Mouse (Mus musculus): Measurements from ENCODE around the gene Pnkd.
"Not testable (repeated sequence)": the region's sequence is repeated elsewhere in the genome, so short reads cannot be mapped to it uniquely, and the experiment has no call there.

Pnkd gene

GRCm38 (mm10) chr1:74278988-74279387 lies 5.7 kb upstream of the Pnkd start:
- DNase-seq (ENCODE audit: low spot score), result no peak

GRCm38 (mm10) chr1:74280591-74281325 lies 4.0 kb upstream of the Pnkd start:
- DNase-seq (ENCODE audit: low spot score), result no peak

- DNase-seq (ENCODE audit: low spot score), result no peak
Measured at GRCm38 (mm10) chr1:74281372-74281771, 3.4 kb upstream of the Pnkd start.

GRCm38 (mm10) chr1:74281886-74282285 lies 2.8 kb upstream of the Pnkd start:
- no peak for DNase-seq (ENCODE audit: low spot score)

DNA sequence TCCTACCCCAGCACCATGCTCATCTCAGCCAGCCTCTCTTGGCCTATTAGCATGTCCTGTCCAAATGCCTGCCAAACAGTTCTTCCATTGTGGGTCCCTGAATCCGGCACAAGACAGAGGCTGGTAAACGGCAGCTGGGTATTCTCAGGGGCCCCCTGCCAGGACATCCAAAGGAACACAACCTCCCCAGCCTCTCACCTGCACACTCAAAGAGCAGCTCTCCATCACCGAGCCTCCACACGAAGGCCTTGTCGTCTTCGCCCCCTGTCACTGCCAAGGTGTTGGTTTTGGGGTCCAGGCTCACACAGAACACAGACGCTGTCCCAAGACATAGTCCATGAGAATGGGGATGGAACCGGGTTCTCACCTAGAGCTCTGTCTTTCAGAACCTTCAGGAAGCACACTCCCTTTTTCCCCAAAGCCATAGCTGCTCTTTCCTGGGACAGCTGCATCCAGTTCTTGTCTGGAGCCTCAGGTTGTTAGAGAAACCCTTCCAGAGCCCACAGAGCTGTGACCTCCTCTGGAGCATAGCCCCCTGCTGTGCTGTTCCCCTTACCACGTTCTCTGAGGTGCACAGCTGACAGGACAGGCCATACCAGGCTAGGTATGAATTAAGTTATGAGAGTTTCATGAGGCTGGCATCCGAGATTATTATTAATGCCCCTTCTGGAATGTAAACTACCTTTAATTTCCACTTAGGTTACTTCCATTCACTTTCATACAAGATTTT lies 1.7 kb upstream of the Pnkd start:
- DNase-seq (ENCODE audit: low spot score), result no peak

GRCm38 (mm10) chr1:74283686-74284463 lies 855 bp upstream of the Pnkd start:
- DNase-seq (ENCODE audit: low spot score), result peak; percentile 79

GRCm38 (mm10) chr1:74285212-74286010 lies 681 bp downstream of the Pnkd start:
- no peak for DNase-seq (ENCODE audit: low spot score)

- DNase-seq (ENCODE audit: low spot score), result not testable (repeated sequence)
Measured at GRCm38 (mm10) chr1:74286869-74287607, 2.3 kb downstream of the Pnkd start.

GRCm38 (mm10) chr1:74288327-74288726 lies 3.6 kb downstream of the Pnkd start:
- DNase-seq (ENCODE audit: low spot score), result no peak

GRCm38 (mm10) chr1:74289248-74289647 lies 4.5 kb downstream of the Pnkd start:
- DNase-seq (ENCODE audit: low spot score), result no peak

GRCm38 (mm10) chr1:74289740-74290139 lies 5.0 kb downstream of the Pnkd start:
- no peak for DNase-seq (ENCODE audit: low spot score)

DNA sequence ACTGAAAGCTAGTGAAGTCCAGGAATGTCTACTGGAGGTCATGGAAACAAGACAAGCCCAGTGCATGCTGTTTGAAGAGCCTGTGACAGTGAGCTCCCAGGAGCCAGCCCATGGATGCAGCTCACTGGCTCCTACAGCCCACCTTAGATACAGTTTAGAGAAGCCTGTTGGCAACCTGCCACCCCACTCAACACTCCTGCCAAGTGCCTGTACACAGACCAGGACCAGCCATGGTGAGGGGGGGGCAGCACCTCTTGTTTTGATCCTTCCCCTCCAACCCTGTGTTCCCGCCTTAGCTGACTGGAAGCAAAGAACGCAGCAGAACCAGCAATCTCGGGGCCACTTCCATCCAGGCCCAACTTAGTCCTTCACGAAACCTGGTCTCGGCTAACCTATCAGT lies 5.4 kb downstream of the Pnkd start:
- DNase-seq (ENCODE audit: low spot score), result peak; percentile 63

DNA sequence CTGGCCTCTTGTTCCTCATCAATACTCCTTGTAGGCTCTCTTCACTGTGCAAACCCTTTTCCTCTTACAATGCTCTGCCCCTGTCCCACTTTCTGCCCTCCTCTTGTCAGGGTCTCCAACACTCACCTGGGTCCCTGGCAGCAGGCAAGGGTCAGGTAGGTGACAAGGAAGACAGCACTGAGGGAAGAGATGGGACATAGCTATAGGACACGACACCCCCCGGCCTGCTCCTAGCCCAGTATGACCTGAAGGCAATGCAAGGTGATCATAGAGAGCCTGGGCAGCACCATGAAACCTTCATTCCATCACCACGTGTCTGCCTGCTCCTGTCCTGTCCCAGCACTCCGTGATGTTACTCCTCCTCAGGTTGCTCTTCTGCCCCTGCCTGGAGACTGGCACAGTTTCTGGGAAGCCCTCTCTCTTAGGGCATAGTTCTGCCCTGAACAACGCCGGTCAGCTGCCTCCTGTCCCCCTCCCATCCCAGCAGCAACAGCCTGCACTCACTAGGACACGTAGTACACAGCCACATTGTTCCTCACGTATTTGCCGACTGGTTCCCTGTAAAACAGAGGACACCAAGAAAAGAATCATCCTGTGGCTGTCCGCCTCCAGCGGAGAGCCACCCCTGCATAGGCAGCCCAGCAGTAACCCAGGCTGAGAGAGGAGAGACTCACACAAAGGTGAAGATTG lies 7.7 kb downstream of the Pnkd start:
- no peak for DNase-seq (ENCODE audit: low spot score)

GRCm38 (mm10) chr1:74293306-74293960 lies 8.7 kb downstream of the Pnkd start:
- no peak for DNase-seq (ENCODE audit: low spot score)

- no peak for DNase-seq (ENCODE audit: low spot score)
Measured at GRCm38 (mm10) chr1:74294090-74294643, 9.4 kb downstream of the Pnkd start.

DNA sequence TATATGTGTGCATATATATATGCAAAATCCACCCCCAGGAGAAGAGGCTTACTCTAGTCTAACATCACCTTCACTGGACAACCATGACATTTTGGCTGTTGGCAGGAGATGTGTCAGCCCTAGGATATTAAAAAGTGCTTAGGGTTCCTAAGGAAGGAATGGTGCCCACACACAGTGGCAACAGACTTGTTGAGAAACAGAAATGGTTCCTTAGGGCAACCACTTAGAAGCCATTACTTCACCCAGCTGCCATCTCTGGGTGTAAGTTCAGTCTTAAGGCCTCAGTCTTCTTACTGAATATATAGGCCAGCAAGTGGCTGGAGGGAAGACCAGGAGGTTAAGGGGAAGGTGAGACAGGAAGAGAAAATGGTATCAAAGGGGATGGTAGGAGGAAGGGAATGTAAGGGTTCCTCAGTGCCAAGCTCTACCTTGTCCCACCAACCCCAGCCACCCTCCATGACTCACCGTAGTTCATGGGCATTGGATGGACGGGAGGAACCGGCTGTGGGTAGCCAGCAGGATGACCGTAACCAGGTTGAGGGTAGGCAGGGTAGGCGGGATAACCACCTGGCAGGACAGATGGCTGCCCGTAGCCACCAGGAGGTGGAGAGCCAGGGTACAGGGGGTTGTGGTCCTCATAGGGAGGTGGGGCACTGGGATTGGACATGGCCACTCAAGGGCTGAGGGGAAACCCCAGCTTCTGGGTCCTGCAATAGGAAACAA lies 10.2 kb downstream of the Pnkd start:
- DNase-seq (ENCODE audit: low spot score), result no peak

GRCm38 (mm10) chr1:74295456-74296171 lies 10.9 kb downstream of the Pnkd start:
- peak; percentile 86 for DNase-seq (ENCODE audit: low spot score)

DNA sequence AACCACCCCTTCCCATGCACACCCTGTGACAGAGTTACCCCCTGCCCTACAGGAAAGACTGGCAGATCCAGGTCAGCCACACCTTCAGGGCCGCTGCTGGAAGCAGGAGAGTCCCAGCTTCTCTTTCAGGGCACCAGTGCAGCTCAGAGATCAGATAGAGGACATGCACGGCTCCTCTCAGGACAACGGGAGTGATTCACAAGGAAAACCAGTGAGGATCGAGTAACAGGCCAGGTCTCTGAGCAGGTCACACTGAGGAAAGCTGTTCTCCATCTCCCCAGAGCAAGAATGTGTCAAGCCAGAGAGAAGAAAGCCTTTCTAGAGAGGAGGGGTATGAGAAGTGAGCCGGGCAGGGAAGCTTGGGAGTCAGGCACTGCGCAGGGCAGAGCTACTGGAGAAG lies 11.7 kb downstream of the Pnkd start:
- DNase-seq (ENCODE audit: low spot score), result no peak

All from testis, postnatal 10 days (tissue).